Mouse (Mus musculus): ENCODE data around the gene Tspan9.

The Tspan9 gene

DNA sequence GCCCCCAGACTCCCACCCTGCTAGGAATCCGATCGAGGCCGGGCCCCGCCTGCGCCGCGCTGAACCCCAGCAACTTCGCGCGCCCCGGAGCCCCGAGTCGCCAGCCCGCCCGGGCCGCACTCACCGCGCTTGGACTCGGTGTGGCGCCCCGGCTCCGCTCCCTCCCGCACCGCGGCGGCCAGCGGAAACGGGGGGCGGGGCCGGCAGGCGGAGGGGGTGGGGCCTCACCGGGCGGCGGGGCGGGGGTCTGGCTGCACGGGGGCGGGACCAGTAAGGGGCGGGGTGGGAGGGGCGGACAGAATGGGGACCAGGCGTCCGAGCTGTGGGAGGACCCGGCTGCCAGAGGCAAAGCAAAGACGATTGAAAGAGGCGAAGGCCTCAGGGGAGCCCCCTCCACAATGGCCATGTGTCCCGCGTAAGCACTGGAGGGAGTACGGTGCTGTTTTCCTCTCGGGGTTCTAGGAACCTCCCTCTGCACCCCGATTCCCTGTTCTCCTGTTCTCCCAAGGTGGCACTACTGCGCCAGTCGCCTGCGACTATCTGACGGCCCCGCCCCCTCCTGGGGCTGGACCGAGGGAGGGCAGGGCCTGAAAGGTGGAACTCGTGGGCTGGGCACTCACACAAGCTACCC is at the start of gene Tspan9:
Gene Tspan9 (minus strand): TSS at position 205 of the 631 bp plus-strand sequence.
- peak; percentile 77 for DNase-seq (ENCODE audit: low read depth, low spot score)

DNA sequence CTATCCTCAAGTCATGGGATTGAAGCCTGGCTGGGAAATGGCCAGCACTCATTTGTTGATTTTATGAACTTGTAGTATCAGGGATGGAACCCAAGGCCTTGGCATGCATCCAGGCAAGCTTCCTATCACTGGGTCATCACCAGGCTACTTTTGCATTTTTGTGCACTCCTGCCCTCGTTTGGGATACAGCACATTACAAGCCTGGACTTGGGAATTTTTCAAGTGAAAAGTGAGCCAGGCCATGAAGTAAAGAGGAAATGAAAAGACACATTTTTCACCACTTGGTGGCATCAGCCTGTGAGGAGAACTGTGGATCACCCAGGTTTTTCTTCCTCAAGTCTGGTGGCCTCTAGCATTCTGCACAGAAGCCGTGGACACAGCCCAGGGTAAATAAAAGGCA is 40.1 kb upstream of the Tspan9 start:
- no peak for DNase-seq (ENCODE audit: low read depth, low spot score)

DNA sequence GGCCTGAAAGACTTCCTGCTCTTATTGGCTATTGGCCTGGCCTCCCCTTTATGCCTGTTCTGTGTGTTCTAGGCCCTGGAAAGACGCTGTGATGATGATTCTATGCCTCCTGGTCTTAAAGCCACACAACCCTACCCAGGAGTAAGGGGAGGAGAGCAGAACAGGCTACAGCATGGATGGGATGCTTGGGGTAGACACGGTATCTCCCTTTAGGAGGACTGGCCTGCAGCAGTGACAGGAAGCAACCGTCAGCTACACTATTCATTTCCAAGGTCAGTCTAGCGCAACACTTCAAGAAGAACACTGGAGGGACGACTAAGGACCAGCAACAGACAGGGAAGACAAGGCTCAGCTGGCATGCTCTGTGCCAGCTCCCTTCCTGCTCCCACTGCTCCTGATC is 37.8 kb upstream of the Tspan9 start:
- no peak for DNase-seq (ENCODE audit: low read depth, low spot score)

DNA sequence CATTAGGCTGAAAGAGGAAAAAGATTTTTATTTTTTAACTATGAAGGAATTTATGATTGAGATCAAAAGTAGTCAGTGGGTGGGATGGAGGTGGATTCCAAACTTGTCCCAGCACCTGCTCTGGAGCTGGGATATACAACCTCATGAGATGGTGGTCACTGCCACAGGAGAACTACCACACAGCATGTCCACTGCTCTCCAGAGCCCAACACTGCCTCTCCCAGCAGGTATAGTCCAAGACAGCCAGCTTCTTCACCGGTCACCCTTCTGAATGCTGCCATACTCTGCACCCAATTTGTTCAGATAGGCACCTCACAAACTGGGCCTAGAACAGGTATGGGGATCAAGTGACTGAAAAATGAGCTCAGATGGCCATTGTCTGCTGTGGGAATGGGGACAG is 36.3 kb upstream of the Tspan9 start:
- no peak for DNase-seq (ENCODE audit: low read depth, low spot score)

DNA sequence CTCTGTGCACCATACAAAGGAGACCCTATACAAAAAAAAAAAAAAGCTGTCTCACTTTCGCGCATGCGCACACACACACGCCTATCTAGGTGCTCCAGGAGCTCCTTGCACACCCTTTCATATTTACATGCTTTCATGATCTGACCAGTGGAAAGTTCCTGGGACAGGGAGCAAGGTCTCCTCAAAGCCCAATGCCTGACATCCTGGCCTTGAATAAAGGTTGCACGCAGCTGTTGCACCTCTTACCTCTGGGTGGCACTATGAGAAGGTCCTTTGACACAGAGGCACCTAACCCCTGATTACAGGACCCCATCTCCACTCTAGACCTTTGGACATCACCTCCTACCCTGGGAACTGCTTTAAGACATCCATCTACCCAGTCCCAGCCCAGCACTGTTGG is 35.9 kb upstream of the Tspan9 start:
- DNase-seq (ENCODE audit: low read depth, low spot score): no peak

DNA sequence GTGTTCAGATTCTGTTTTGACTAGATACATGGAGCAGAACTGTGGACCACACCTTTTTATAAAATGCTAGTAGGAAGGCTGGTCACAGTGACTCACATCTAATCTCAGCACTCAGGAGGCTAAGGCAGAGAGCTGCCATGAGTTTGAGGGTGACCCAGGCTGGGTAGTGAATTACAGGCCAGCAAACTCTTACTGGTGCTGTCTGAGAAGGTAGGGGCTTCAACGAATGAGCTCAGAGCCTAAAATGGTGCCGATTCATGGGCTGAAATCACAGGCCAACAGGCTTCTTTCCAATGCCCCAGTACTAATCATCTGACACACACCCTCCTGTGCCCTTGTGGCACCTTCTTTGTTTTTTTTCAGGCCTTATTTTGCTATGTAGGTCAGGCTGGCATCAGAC is 35.3 kb upstream of the Tspan9 start:
- DNase-seq (ENCODE audit: low read depth, low spot score): no peak

DNA sequence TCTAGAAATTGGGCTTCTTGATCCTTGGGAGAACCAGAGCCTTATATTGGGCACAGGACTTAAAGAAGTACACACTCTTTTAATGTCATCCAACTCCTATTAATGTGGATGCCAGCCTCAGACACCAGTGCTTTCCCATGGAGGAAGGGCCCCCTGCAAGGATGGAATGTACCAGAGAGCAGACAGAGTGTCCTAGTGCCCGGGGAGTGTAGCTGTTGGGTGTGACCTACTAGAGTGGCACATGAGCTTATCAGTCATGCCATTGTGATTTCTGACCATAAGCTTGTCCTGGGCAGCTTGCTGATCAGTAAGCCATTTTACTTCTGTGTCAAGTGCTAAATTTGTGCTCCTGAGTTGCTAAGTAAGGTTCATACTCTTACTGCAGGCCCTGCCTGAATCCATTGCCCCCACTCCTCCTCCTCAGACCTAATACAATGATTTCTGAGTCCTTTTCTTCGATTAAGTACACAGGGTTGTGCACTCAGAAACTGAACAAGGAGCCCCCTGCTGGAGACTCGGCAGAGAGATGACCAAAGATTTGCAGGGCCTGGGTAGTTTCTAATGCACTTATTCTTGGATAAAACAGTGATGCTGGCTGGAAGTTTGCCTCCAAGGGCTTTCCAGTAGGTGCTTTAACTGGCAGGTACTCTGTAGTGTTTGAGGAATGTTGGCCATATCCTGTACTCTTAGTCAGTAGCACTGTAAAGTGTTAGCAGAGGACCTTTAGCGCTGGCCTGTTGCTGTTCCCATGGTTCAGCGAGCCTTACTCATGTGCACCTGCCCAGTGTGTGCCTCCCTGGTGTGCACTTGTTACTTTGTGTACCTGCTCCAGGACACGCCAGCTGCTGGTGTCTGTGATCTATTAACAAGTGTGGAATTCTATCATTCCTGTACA is 25.6 kb upstream of the Tspan9 start:
- DNase-seq (ENCODE audit: low read depth, low spot score): peak; percentile 19

DNA sequence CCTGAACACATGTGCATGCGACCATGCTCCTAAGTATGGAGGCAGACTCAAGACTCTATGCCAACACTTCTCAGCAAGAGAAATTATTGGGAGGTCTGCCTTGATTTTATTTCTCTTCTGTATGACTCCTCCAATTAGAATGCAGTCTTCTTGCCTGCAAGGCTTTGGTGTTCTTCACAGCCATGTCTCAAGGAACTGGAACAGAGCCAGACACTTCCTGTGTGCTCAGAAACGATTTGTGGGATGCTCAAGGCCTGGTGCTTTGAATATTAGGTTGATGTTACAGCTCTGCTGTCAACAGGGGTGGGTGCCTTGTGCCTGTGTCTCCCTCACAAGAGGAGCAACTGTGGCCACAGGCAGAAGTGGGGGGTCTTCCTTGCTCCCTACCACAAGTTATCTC is 22.2 kb upstream of the Tspan9 start:
- no peak for DNase-seq (ENCODE audit: low read depth, low spot score)

DNA sequence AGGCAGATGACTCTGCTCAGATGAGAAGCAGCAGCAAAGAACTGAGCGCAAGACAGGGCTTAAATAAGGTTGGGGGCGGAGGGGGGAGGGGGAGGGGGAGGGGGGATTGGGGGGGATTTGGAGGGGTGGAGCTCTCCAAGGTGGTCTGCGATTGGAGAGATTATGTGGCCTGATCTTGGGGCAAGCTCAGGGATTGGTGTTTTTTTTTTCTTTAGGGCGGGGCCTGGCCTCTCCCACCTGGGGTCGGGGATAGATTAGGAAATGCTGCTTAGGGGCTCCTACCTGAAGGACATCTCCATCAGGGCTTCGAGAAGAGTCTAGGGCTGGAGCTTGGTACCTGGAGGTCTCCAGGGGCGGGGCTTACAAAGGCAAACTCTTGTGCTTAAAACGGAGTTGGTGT is 21.2 kb upstream of the Tspan9 start:
- DNase-seq (ENCODE audit: low read depth, low spot score): no peak

DNA sequence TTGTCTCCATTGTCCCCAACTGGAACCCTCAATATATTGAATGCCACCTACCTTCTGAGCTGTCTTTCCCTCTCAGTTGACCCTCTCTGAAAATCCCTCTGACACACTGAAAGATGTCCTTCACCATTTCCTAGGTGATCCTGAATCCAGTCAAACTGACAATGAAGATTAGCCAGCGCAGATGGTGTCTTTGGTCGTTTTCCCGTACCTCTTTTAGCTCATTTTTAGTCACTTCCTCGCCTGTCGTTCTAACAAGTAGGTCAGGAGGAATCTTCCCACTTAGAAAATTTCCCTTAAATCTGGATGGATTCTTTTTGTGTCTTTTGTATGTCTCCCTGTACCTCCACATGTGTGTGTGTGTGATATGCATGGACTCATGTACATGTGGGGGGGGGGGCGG is 15.7 kb upstream of the Tspan9 start:
- DNase-seq (ENCODE audit: low read depth, low spot score): no peak

DNA sequence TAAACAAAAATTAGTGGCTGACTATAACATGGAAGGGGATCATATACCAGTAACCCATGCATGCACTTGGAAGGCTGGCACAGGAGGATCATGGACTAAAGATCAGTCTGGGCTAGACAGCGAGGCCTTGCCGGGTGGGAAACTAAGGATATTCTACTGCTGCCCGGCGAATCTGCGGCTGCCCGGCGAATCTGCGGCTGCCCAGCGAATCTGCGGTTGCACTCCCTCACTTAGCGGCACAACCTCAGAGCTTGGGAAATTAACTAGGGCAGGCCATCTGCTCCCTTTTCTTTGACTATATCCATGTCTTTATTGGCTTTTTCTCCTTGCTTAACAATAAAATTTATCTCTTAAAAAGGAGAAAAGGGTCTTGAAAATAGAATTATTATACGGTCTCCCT is 14.6 kb upstream of the Tspan9 start:
- DNase-seq (ENCODE audit: low read depth, low spot score): no peak

DNA sequence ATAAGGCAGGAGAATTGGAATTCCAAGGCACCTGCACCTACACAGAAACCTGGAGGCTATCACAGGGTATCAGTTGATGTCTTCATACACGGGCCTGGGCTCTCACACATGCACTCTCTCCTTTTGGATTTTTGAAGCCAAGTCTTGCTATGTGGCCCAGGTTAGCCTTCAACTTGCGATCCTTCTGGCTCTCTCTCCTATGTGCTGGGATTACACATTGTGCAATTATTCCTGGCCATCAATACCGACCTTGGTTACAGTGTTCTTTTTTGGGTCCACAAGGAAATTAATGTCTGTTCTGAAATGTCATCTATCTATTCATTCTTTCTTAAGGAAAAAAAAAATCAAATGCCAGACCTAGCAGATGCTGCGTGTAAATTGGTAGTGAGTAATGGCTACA is 13.1 kb upstream of the Tspan9 start:
- no peak for DNase-seq (ENCODE audit: low read depth, low spot score)

DNA sequence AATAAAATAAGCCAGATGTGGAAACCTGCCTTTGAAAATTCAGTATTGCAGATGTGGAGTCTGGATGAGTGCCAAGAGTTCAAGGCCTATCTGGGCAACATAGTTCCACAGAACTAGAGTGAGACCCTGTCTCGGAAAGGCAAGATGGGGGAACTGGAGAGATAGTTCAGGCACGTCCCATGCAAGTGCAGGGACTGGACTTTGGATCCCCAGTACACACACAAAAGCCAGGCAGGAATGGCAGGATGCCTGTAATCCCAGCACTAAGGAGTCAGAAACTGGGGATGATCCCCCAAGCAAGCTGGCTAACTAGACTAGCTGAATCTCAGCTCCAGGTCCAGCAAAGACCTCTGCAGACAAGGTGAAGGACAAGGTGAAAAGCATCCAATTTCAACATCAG is 12.5 kb upstream of the Tspan9 start:
- DNase-seq (ENCODE audit: low read depth, low spot score): no peak

DNA sequence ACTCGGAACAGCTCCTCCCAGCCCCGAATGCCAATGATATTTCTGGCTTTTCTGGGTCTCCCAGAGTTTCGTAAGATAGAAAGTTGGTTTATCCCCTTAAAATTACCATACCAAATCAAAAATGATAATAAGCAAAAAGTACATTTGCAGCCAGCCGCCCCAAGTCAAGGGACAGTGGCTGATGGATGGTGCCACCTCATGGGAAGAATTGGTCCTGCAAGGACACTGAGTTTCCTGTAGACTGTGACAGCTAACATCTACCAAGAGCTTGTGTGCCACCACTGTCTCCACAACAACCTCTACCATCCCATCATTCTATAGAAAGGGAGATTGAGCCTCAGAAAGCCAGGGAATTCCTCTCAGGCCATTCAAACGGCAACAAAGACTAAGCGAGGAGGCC is 2.4 kb upstream of the Tspan9 start:
- DNase-seq (ENCODE audit: low read depth, low spot score): no peak

DNA sequence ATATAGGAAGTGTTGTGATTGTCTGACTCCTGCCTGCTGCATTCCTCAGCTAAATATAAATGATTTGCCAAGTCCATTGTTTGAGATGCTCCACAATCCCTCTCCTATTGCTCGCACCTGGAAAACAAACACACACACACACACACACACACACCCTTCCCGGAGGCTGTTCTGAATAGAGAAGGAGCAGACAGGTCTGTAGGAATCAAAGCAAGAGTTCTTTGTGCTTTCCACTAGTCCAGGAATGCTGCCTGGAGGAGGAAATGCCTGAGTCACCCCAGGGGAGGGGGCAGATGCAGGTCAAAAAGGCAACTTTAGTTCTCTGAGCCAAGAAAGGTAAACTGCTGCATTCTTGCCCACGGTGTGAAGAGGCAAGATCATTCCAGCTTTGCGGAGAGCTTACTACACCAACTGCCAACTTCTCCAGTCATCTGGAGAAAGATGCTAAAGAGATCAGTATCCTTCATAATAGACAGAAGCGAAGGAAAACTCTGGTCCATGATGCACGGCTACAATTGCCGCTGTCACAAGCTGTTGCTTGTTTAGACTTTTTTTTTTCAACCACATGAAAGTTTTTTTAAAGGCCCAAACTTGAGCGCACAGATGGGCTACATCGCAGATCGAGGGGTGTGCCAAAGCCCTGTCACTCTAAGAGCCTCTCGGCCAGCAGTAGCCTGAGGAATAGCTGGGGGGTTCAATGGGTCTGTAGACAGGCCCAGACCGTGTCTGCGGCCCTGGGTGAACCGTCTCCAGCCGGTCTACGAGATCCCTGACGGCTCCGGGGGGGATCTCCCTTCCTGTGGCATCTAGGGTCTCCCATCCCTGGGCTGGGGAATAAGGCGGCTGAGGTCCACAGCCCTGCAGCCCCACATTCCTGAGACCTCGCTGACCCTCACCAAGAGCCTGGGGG is 770 bp downstream of the Tspan9 start:
- peak; percentile 52 for DNase-seq (ENCODE audit: low read depth, low spot score)

DNA sequence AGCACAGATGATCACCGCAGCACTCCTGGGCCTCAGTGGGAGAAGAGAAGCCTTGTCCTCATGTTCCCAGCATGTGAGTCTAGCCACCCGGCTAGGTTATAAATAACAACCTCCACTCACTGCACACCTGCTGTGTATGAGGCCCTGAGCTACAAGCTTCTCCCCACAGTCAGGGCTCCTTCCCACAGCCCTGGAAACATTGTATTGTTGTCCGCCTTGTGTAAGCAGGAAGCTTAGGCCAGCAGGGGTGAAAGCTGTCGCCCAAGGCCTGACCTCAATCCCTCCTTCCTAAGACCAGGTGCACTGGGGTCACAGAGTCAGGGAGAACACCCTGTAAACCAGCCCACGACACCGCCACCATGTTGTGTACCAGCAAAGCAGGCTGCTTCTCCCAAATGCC is 2.7 kb downstream of the Tspan9 start:
- no peak for DNase-seq (ENCODE audit: low read depth, low spot score)

DNA sequence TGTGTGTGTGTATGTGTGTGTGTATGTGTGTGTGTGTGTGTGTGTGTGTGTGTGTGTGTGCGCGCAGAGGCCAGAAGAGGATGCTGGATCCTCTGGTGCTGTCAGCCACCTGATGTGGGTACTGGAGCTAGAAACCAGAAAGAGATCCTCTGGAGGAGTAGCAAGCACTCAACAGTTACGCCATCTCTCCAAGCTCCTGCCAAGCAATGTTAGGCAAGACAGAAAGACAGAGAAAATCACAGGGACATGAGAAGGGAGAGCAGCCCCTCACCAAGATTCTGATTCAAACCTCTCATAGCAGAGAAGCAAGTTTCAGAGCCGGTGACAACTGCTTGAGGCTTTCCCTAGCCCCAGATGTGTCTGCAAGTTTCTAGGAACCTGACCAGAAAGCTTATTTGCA is 5.5 kb downstream of the Tspan9 start:
- no peak for DNase-seq (ENCODE audit: low read depth, low spot score)

DNA sequence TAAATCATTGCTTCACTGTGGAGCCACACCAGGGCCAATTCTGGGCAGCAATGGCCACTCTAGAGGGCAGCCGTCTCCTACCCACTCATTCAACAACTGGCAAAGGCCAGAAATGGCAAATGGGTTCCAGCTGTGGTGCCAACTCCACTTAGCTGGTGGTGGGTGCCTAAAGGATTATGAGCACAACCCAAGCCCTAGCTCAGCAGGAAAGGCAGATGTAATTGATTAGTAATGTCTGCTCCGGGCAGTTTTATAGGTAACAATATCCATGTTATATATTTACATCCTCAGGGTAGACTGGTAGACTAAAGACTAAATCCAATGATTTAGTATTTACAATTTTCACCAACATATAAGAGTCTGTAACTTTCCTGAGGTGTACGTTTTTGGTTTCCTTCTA is 6.7 kb downstream of the Tspan9 start:
- no peak for DNase-seq (ENCODE audit: low read depth, low spot score)

DNA sequence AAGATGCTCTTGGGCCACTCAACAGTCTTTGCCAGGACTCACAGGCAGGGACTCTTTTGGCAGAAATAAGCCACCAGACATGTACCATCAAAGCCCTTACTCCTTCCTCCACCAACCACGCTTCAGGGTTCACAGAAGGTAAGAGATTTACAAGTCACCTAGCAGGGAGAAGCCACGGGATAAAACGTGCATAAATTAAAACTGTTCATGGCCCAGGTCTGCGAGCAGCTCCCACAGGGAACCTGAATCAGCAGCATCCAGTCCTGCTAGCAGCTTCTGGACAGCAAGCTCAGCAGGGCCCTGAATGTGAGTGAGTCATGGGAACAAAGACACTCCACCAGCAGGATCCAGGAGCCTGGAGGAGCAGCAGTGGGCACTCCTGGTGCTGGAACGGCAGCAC is 7.9 kb downstream of the Tspan9 start:
- DNase-seq (ENCODE audit: low read depth, low spot score): no peak

DNA sequence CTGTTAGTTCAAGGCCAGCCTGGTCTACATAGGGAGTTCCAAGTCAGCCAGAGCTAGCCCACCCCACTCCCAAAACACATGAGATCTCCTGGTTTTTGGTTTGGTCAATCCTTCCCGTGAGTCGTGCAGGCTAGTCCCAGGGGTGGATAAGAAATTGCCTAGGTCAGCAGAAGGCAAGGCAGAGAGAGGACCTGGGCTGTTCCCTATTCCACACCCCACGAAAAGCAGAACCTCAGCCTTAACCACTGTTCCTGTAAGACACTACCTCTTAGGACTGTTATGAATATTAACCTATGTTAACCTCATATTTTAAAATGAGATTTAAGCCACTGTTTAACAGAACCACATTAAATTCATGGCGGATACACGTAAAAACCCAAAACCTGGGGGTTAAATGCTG is 8.4 kb downstream of the Tspan9 start:
- no peak for DNase-seq (ENCODE audit: low read depth, low spot score)

DNA sequence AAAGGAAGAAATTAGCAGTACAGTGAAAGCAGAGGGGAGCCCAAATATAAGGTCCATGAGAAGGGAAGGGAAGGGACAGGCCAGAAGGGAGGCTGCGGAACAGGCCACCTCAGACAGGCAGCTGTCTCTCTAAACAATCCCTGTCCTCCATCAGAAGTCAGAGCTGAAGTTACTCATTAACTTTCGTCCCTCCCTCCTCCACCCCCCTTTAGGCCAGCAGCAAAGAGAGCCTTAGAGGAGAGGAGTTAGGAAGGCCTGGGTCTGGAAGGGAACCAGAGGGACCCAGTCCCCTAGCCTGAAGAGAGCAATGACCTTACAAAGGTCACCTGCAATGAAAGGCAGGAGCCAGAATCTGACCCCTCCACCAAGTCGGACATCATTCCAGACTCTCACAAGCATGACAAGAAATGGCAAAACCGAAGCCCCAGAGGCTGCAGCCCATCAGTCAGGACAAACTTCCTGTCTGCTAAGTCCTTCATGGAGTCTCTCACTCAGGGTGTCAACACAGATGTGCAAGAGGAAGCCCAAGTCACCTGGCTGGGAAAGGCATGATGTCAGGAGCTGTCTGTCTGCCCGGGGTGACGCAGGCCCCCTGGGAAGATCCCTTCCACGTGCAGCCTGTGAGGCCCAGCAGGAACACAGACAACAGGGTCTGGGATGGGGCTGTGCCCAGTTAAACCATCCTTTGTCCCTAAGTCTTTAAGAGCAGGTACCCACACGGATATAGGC is 9.0 kb downstream of the Tspan9 start:
- no peak for DNase-seq (ENCODE audit: low read depth, low spot score)
